Mouse (Mus musculus): ENCODE results near the gene Gucy1a1. TPM values are rescaled to one million over a fixed set of nuclear protein-coding genes. Genes with fewer than 3 reads are reported as not detected.
"Not testable (repeated sequence)": the region's sequence is repeated elsewhere in the genome, so short reads cannot be mapped to it uniquely, and the experiment has no call there.

Gucy1a1 gene
- 10 to 100 TPM; 22.1 to 23.8 TPM for total RNA-seq (2021)
- long read RNA-seq, experiment 1, full-length matches to known transcripts = 3 of 5 reads
- long read RNA-seq, experiment 1, partial matches to known transcripts = 2 of 5 reads
- long read RNA-seq, experiment 1, other reads (novel, unspliced or antisense) = 0 of 5 reads
- long read RNA-seq, experiment 2, full-length matches to known transcripts = 7 of 9 reads
- long read RNA-seq, experiment 2, partial matches to known transcripts = 2 of 9 reads
- long read RNA-seq, experiment 2, other reads (novel, unspliced or antisense) = 0 of 9 reads

GRCm38 (mm10) chr3:82145126-82145901 lies at the start of gene Gucy1a1:
TSS of gene Gucy1a1 (minus strand) at chr3:82145789.
- DNase-seq (ENCODE audit: low spot score in 2 of 2) = peak; percentile 34 to 46

GRCm38 (mm10) chr3:82191559-82192245 lies 46.1 kb upstream of the Gucy1a1 start:
- no peak for DNase-seq (ENCODE audit: low spot score in 2 of 2)

- DNase-seq (ENCODE audit: low spot score in 2 of 2) = peak in 1 of 2 experiments; percentile 20
Observed at GRCm38 (mm10) chr3:82185626-82186025, 40.0 kb upstream of the Gucy1a1 start.

GRCm38 (mm10) chr3:82181500-82181899 lies 35.9 kb upstream of the Gucy1a1 start:
- DNase-seq (ENCODE audit: low spot score in 2 of 2) = no peak

- DNase-seq (ENCODE audit: low spot score in 2 of 2) = no peak
Observed at GRCm38 (mm10) chr3:82180253-82180652, 34.7 kb upstream of the Gucy1a1 start.

GRCm38 (mm10) chr3:82175501-82175900 lies 29.9 kb upstream of the Gucy1a1 start:
- DNase-seq (ENCODE audit: low spot score in 2 of 2) = no peak

- no peak for DNase-seq (ENCODE audit: low spot score in 2 of 2)
Observed at GRCm38 (mm10) chr3:82167064-82167463, 21.5 kb upstream of the Gucy1a1 start.

GRCm38 (mm10) chr3:82165937-82166336 lies 20.3 kb upstream of the Gucy1a1 start:
- no peak for DNase-seq (ENCODE audit: low spot score in 2 of 2)

- not testable (repeated sequence) for DNase-seq (ENCODE audit: low spot score in 2 of 2)
Observed at GRCm38 (mm10) chr3:82162992-82163391, 17.4 kb upstream of the Gucy1a1 start.

GRCm38 (mm10) chr3:82145978-82146377 lies 389 bp upstream of the Gucy1a1 start:
- no peak for DNase-seq (ENCODE audit: low spot score in 2 of 2)

GRCm38 (mm10) chr3:82144725-82145125 lies 864 bp downstream of the Gucy1a1 start:
- peak in 1 of 2 experiments; percentile 6 for DNase-seq (ENCODE audit: low spot score in 2 of 2)

- DNase-seq (ENCODE audit: low spot score in 2 of 2) = no peak
Observed at GRCm38 (mm10) chr3:82140781-82141180, 4.8 kb downstream of the Gucy1a1 start.

- DNase-seq (ENCODE audit: low spot score in 2 of 2) = no peak
Observed at GRCm38 (mm10) chr3:82138002-82138667, 7.5 kb downstream of the Gucy1a1 start.

GRCm38 (mm10) chr3:82135483-82135882 lies 10.1 kb downstream of the Gucy1a1 start:
- DNase-seq (ENCODE audit: low spot score in 2 of 2) = no peak

- DNase-seq (ENCODE audit: low spot score in 2 of 2) = no peak
Observed at GRCm38 (mm10) chr3:82129258-82129657, 16.3 kb downstream of the Gucy1a1 start.

- no peak for DNase-seq (ENCODE audit: low spot score in 2 of 2)
Observed at GRCm38 (mm10) chr3:82124567-82124966, 21.0 kb downstream of the Gucy1a1 start.

GRCm38 (mm10) chr3:82118916-82119315 lies 26.7 kb downstream of the Gucy1a1 start:
- no peak for DNase-seq (ENCODE audit: low spot score in 2 of 2)

GRCm38 (mm10) chr3:82112439-82112838 lies 33.1 kb downstream of the Gucy1a1 start:
- no peak for DNase-seq (ENCODE audit: low spot score in 2 of 2)

GRCm38 (mm10) chr3:82111986-82112385 lies 33.6 kb downstream of the Gucy1a1 start:
- DNase-seq (ENCODE audit: low spot score in 2 of 2) = no peak

GRCm38 (mm10) chr3:82108951-82109350 lies 36.6 kb downstream of the Gucy1a1 start:
- no peak for DNase-seq (ENCODE audit: low spot score in 2 of 2)

GRCm38 (mm10) chr3:82104229-82104628 lies 41.4 kb downstream of the Gucy1a1 start:
- no peak for DNase-seq (ENCODE audit: low spot score in 2 of 2)
